Mouse (Mus musculus): ENCODE results near the gene Tnp1. TPM values are rescaled to one million over a fixed set of nuclear protein-coding genes. Genes with fewer than 3 reads are reported as not detected.

The Tnp1 gene
- polyA plus RNA-seq (2016; fragmentation: Nextera tagmentation; extraction: Ambion mirVana): not detected in 2 replicates

GRCm38 (mm10) chr1:73015731-73016130 is at the start of gene Tnp1:
Tnp1 (minus strand) TSS chr1:73015909.
- Histone ChIP-seq H3K36me3 (no peaks in the 10 kb centered on the region), H3K4me1 (no peaks in the 10 kb centered on the region), H3K9ac (no peak within 1 kb of the TSS), H3K27ac (no peak within 1 kb of the TSS), H3K4me3 (no peak within 1 kb of the TSS), H3K4me2 (replicated peaks) (no peak within 1 kb of the TSS), H3K27me3 (no peaks in the 10 kb centered on the region), H3K9me3 (replicated peaks) (no peaks in the 10 kb centered on the region)
- no peak for ATAC-seq (ENCODE audit: low FRiP score)
- WGBS: 92% methylated on average over 12 of the region's 12 CpGs

- H3K4me2 ChIP-seq (replicated peaks): no peak overlapping the region
- H3K9me3 ChIP-seq (replicated peaks): no peaks in the 10 kb centered on the region
- WGBS: 48% methylated on average over 3 of the region's 3 CpGs
- peaks cover 7% of the 10 kb centered on the region for H3K4me1 ChIP-seq
- H3K36me3 ChIP-seq: no peaks in the 10 kb centered on the region
- no peak overlapping the region for H3K4me3 ChIP-seq
- H3K9ac ChIP-seq: no peak overlapping the region
- H3K27ac ChIP-seq: no peak overlapping the region
- no peak for ATAC-seq (ENCODE audit: low FRiP score)
- H3K27me3 ChIP-seq: no peaks in the 10 kb centered on the region
These were observed 48.6 kb upstream of the Tnp1 start for GRCm38 (mm10) chr1:73064336-73064735.

GRCm38 (mm10) chr1:73061491-73062233 is 46.0 kb upstream of the Tnp1 start:
- WGBS: 73% methylated on average over 7 of the region's 7 CpGs
- Histone ChIP-seq H3K9ac (no peak overlapping the region), H3K27ac (no peak overlapping the region), H3K4me3 (no peak overlapping the region), H3K4me2 (replicated peaks) (no peak overlapping the region), H3K36me3 (no peaks in the 10 kb centered on the region), H3K4me1 (peaks cover 7% of the 10 kb centered on the region), H3K9me3 (replicated peaks) (no peaks in the 10 kb centered on the region), H3K27me3 (no peaks in the 10 kb centered on the region)
- ATAC-seq (ENCODE audit: low FRiP score): no peak

GRCm38 (mm10) chr1:73060271-73060670 is 44.6 kb upstream of the Tnp1 start:
- Histone ChIP-seq H3K9me3 (replicated peaks) (no peaks in the 10 kb centered on the region), H3K27ac (no peak overlapping the region), H3K4me3 (no peak overlapping the region), H3K9ac (no peak overlapping the region), H3K36me3 (no peaks in the 10 kb centered on the region), H3K4me1 (peaks cover 7% of the 10 kb centered on the region), H3K4me2 (replicated peaks) (no peak overlapping the region), H3K27me3 (no peaks in the 10 kb centered on the region)
- 3% methylated on average over 3 of the region's 3 CpGs for WGBS
- ATAC-seq (ENCODE audit: low FRiP score): no peak

GRCm38 (mm10) chr1:73056266-73057001 is 40.7 kb upstream of the Tnp1 start:
- no peak overlapping the region for H3K9ac ChIP-seq
- 91% methylated on average over 3 of the region's 3 CpGs for WGBS
- H3K4me2 ChIP-seq (replicated peaks): no peak overlapping the region
- no peak for ATAC-seq (ENCODE audit: low FRiP score)
- no peak overlapping the region for H3K4me3 ChIP-seq
- H3K27me3 ChIP-seq: no peaks in the 10 kb centered on the region
- no peaks in the 10 kb centered on the region for H3K36me3 ChIP-seq
- peaks cover 7% of the 10 kb centered on the region for H3K4me1 ChIP-seq
- no peaks in the 10 kb centered on the region for H3K9me3 ChIP-seq (replicated peaks)
- no peak overlapping the region for H3K27ac ChIP-seq

- no peak for ATAC-seq (ENCODE audit: low FRiP score)
- no peak overlapping the region for H3K27ac ChIP-seq
- no peaks in the 10 kb centered on the region for H3K27me3 ChIP-seq
- H3K9me3 ChIP-seq (replicated peaks): no peaks in the 10 kb centered on the region
- WGBS: 39% methylated on average over 3 of the region's 3 CpGs
- H3K36me3 ChIP-seq: no peaks in the 10 kb centered on the region
- H3K4me3 ChIP-seq: no peak overlapping the region
- no peak overlapping the region for H3K4me2 ChIP-seq (replicated peaks)
- H3K9ac ChIP-seq: no peak overlapping the region
- peaks cover 7% of the 10 kb centered on the region for H3K4me1 ChIP-seq
These were observed 40.1 kb upstream of the Tnp1 start for GRCm38 (mm10) chr1:73055820-73056219.

GRCm38 (mm10) chr1:73055206-73055605 is 39.5 kb upstream of the Tnp1 start:
- H3K9ac ChIP-seq: no peak overlapping the region
- H3K4me2 ChIP-seq (replicated peaks): no peak overlapping the region
- peaks cover 2% of the 10 kb centered on the region for H3K4me1 ChIP-seq
- H3K36me3 ChIP-seq: no peaks in the 10 kb centered on the region
- no peaks in the 10 kb centered on the region for H3K27me3 ChIP-seq
- no peaks in the 10 kb centered on the region for H3K9me3 ChIP-seq (replicated peaks)
- ATAC-seq (ENCODE audit: low FRiP score): no peak
- WGBS: 57% methylated on average over 6 of the region's 6 CpGs
- no peak overlapping the region for H3K27ac ChIP-seq
- H3K4me3 ChIP-seq: no peak overlapping the region

- WGBS: 42% methylated on average over 9 of the region's 9 CpGs
- no peaks in the 10 kb centered on the region for H3K36me3 ChIP-seq
- H3K9ac ChIP-seq: no peak overlapping the region
- H3K4me2 ChIP-seq (replicated peaks): no peak overlapping the region
- H3K27me3 ChIP-seq: no peaks in the 10 kb centered on the region
- H3K9me3 ChIP-seq (replicated peaks): no peaks in the 10 kb centered on the region
- H3K4me1 ChIP-seq: no peaks in the 10 kb centered on the region; the same call in 1 of the 2 replicates
- H3K27ac ChIP-seq: no peak overlapping the region
- ATAC-seq (ENCODE audit: low FRiP score): no peak
- no peak overlapping the region for H3K4me3 ChIP-seq
These were observed 38.0 kb upstream of the Tnp1 start for GRCm38 (mm10) chr1:73053545-73054326.

GRCm38 (mm10) chr1:73046896-73047672 is 31.4 kb upstream of the Tnp1 start:
- Histone ChIP-seq H3K36me3 (no peaks in the 10 kb centered on the region), H3K27me3 (no peaks in the 10 kb centered on the region), H3K4me3 (no peak overlapping the region), H3K9ac (no peak overlapping the region), H3K4me1 (peaks cover 3% of the 10 kb centered on the region), H3K9me3 (replicated peaks) (no peaks in the 10 kb centered on the region), H3K4me2 (replicated peaks) (no peak overlapping the region), H3K27ac (no peak overlapping the region)
- 89% methylated on average over 5 of the region's 6 CpGs for WGBS
- no peak for ATAC-seq (ENCODE audit: low FRiP score)

GRCm38 (mm10) chr1:73045948-73046685 is 30.4 kb upstream of the Tnp1 start:
- peaks cover 3% of the 10 kb centered on the region for H3K4me1 ChIP-seq
- H3K27me3 ChIP-seq: no peaks in the 10 kb centered on the region
- no peaks in the 10 kb centered on the region for H3K36me3 ChIP-seq
- H3K4me3 ChIP-seq: no peak overlapping the region
- H3K27ac ChIP-seq: peak overlapping the region; percentile 17; the same call in 1 of the 2 replicates
- no peak overlapping the region for H3K4me2 ChIP-seq (replicated peaks)
- no peak overlapping the region for H3K9ac ChIP-seq
- WGBS: 27% methylated on average over 9 of the region's 9 CpGs
- H3K9me3 ChIP-seq (replicated peaks): no peaks in the 10 kb centered on the region
- no peak for ATAC-seq (ENCODE audit: low FRiP score)

- no peak for ATAC-seq (ENCODE audit: low FRiP score)
- 95% methylated on average over 10 of the region's 10 CpGs for WGBS
- H3K4me3 ChIP-seq: no peak overlapping the region
These were observed 28.0 kb upstream of the Tnp1 start for GRCm38 (mm10) chr1:73043671-73044070.

More at GRCm38 (mm10) chr1:73043671-73044070, 28.0 kb upstream of the Tnp1 start:
- Histone ChIP-seq H3K9ac (no peak overlapping the region), H3K9me3 (replicated peaks) (no peaks in the 10 kb centered on the region), H3K36me3 (no peaks in the 10 kb centered on the region), H3K4me2 (replicated peaks) (no peak overlapping the region), H3K4me1 (peaks cover 3% of the 10 kb centered on the region), H3K27ac (no peak overlapping the region), H3K27me3 (no peaks in the 10 kb centered on the region)

Measured in hindbrain, embryonic 12.5 days (tissue).